Mouse (Mus musculus) bone marrow, adult 2 months (tissue): Measurements from ENCODE around the gene Olfr437.

Experiments used
- CTCF ChIP-seq: fragments of 200-500 bp; IDR thresholded peaks from 2 replicates; pipeline ENCODE4 v1.5.1; 2011; ENCODE audit warnings: low read length, control low read depth; ENCODE audit not compliant: control insufficient read depth, insufficient read depth
- POLR2A ChIP-seq: fragments of 200-500 bp; IDR thresholded peaks from 2 replicates; pipeline ENCODE4 v1.6.1; 2011; ENCODE audit warnings: low read depth, mild to moderate bottlenecking, control low read depth, low read length, borderline replicate concordance; ENCODE audit not compliant: control insufficient read depth

DNA sequence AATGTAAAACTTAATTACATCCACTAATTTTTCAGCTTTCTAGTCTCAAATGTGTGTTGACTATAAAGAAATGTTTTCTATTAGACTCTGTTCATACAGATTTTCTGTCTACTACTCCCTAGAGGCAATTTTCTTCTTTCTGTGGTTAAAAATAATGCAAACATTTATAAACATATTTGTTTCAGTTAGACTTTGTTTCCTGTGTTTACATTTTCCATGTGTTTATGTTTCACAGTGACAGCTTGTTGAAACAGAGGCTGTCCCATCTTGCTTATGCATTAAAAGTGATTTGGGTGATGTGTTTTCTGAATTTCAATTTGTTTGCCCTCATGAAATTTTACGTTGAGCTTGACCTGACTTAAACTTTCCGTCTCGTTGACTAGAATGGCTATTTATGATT lies 27.9 kb downstream of the Olfr437 start:
- TF ChIP-seq CTCF, result no peak
- TF ChIP-seq POLR2A, result no peak
